Mouse (Mus musculus) heart, adult 2 months (tissue): ENCODE measurements at regions not wholly inside any gene's neighbourhood (a gene's known extent, or its start where the extent isn't known, plus 50 kb on each side); places are given as distances from the start of the nearest gene placed in this dataset.

Source experiments
- CTCF ChIP-seq: fragments of 200-600 bp; IDR thresholded peaks from 2 replicates; pipeline ENCODE4 v1.8.1; 2022; ENCODE audit warnings: antibody characterized with exemption, mild to moderate bottlenecking, moderate library complexity
- EP300 ChIP-seq: fragments of 200-500 bp; IDR thresholded peaks from 2 replicates; pipeline ENCODE4 v1.6.1; 2011; ENCODE audit warnings: low read depth, low read length, control low read depth; ENCODE audit not compliant: insufficient read depth

GRCm38 (mm10) chr7:134498716-134499115 lies 113.3 kb upstream of the D7Ertd443e start:
- TF ChIP-seq CTCF, result no peak
- TF ChIP-seq EP300, result 0 out of 2 replicates have a peak, but pooled peaks have one; percentile 41
